Mouse (Mus musculus) ovary, postnatal 14 days (tissue): ENCODE results near the gene Ccnb3.
"Not testable (repeated sequence)": the region's sequence is repeated elsewhere in the genome, so short reads cannot be mapped to it uniquely, and the experiment has no call there.

Experiments used
- DNase-seq: peaks from one replicate; pipeline ENCODE4 v3.0.0; 2022; ENCODE audit warnings: low spot score

The Ccnb3 gene

GRCm38 (mm10) chrX:7041519-7041918 is at the start of gene Ccnb3:
Gene Ccnb3 (minus strand): TSS chrX:7041619.
- DNase-seq, result no peak

DNA sequence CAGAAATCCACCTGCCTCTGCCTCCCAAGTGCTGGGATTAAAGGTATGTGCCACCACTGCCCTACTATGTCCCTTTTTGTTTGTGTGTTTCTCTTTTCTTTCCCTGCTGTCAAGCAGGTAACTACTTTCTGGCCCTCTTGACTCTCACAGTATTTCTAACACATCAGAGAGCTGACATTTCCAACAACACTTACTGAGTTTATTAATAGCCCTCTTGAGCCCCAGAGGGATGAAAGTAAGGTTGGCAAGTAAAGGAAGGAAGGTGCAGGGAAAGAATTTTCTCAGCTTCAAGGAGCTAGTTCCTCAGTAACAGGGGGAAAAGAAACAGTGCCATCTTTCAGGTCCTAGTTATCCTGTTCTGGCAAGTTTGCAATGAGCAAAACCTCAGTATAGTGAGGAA is 48.9 kb upstream of the Ccnb3 start:
- no peak for DNase-seq

DNA sequence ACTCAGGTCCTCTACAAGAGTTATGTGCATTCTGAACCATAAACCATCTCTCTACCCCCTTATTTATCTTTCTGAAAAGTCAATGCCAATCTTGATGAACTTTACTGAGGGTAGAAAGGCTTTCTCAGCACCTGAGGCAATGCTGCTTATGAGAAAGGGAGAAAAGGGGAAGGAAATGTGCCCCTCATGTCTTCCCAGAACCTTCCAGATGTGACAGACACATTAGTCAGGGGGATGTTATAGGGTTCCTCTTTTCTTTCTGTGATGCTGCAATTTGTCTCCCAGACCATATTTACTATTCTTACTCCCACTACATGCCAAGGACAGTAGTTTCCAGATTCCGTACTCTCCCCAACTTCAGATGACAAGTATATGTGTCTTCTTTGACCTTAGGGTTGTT is 44.5 kb upstream of the Ccnb3 start:
- DNase-seq, result no peak

DNA sequence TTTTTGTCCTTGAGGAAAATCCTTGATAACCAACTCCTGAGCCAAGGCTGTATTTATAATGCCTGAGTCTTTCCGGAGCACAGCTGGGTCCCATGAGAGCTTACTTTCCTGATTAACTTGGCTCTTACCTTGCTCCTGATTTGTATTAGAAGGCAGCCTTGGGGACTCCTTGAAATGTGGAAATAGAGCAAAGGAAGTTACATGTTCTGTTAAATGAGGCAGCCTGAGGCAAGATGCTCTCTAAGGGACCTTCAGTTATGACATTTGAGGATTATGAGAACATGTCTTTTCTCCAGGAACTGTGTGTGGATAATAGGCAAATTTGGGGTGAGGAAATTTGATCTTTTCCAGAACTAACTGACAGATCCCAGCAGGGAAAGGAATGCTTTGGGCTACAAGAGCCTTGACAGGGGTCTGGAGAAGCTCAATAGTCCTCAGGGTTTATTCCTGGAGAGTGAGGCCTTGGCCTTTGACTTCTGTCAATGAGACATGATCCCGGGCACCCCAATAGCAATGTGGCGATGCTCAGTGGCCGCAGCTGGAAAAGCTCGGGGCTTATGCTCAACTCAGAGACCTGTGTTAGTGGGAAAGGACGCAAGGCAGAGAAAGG is 38.5 kb upstream of the Ccnb3 start:
- DNase-seq, result no peak

DNA sequence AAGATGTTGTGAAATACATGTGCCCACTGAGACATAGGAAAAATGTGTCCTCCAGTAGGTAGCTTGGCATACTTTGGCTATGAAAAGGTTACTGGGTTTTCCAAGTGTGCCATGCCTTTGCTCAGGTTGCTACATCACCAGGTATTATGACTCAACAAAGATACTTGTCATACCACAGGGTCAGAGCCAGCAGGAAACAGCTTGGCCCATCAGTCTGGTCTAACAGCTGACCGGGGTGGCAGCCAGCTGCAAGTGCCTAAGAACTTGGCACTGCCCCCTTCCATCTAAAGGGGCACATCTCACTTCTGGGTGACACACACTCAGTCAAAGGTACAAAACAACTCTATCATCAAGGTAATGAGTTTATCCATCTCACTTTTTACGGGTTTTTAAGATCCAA is 26.6 kb upstream of the Ccnb3 start:
- DNase-seq, result no peak

DNA sequence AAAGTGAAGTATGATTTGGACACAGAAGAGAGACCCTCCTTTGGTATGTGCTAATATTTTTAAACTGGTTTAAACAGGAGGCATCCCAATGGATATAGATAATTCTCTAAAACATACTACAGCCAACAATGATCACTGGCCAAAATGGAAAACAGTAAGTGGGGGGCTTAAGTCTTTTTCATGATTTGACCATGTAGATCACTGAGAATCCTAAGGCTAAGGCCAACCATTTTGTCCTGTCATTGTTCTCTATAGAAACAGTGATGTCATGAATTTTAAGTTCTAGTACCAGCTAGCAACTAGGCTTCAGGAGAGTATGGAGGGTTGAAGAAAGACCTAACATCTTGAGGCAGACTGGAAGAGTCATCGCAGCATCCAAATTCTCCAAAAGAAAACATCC is 25.8 kb upstream of the Ccnb3 start, which contains the start of gene Akap4:
Akap4 (plus strand) TSS at position 301 of the 400 bp plus-strand sequence.
- no peak for DNase-seq

GRCm38 (mm10) chrX:7064109-7064508 is 22.7 kb upstream of the Ccnb3 start:
- no peak for DNase-seq

GRCm38 (mm10) chrX:7057634-7058033 is 16.2 kb upstream of the Ccnb3 start:
- no peak for DNase-seq

- DNase-seq, result no peak
Measured at GRCm38 (mm10) chrX:7057056-7057455, 15.6 kb upstream of the Ccnb3 start.

- not testable (repeated sequence) for DNase-seq
Measured at GRCm38 (mm10) chrX:6983916-6984315, 57.5 kb downstream of the Ccnb3 start.

DNA sequence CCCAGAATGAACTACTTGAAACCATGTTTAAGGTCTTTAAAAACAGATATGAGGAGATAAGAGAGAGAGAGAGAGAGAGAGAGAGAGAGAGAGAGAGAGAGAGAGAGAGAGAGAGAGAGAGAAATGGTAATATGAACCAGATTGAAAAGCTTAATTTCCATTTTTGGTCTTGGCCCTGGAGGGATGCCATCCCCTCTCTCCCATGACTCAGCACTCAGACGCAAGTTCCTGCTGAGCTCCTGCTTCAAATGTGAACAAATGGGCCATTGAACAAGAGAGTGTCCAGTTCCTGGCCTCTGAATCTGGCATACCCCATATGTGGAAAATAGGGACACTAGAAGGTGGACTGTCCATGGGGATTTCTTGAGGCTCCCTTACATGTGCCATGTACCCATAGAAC is 69.5 kb downstream of the Ccnb3 start:
- no peak for DNase-seq

DNA sequence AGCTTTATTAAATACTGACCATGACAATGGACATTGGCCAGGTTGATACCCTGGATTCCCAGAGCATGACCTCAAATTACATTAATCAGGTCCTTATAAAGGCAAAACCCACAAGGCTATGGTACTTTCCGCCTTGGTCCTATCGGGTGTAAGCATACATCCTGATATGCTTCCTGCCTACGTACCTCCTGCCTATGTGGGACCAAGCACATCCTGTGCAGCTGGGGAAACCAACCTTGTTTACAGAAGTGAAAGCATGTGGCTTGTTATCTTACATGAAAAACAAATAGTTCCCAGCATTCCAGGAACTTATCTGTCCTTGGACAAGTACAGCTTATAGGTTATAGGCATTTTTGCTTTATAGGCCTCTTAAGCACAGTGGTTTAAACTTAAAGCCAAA is 72.8 kb downstream of the Ccnb3 start:
- DNase-seq, result no peak
